Mouse (Mus musculus) hindbrain, embryonic 11.5 days (tissue): ENCODE data around the gene Slc28a1. TPM values are rescaled to one million over a fixed set of nuclear protein-coding genes. Genes with fewer than 3 reads are reported as not detected.

ENCODE experiments used
- ATAC-seq: fragments of 200-750 bp; cut with Nextera tagmentation; 2 replicates; pipeline ENCODE4 v1.8.0; 2017; ENCODE audit warnings: mild to moderate bottlenecking, moderate TSS enrichment, moderate library complexity; ENCODE audit not compliant: low FRiP score
- DNase-seq: peaks from one replicate; pipeline ENCODE4 v3.0.0-alpha.2; 2015; ENCODE audit warnings: low spot score
- H3K27ac ChIP-seq: fragments of 300-500 bp; sonication (generic); 2 replicates; pipeline ENCODE4 v1.5.1; 2014; ENCODE audit warnings: mild to moderate bottlenecking, low read depth, low read length
- H3K27me3 ChIP-seq: fragments of 300-500 bp; sonication (generic); 2 replicates; pipeline ENCODE4 v1.6.1; 2014; ENCODE audit warnings: mild to moderate bottlenecking, low read length, moderate library complexity, mixed read lengths; ENCODE audit not compliant: control insufficient read depth, insufficient read depth
- H3K36me3 ChIP-seq: fragments of 300-500 bp; sonication (generic); 2 replicates; pipeline ENCODE4 v1.6.1; 2014; ENCODE audit warnings: mild to moderate bottlenecking, low read length, moderate library complexity, mixed read lengths; ENCODE audit not compliant: control insufficient read depth, insufficient read depth
- H3K4me1 ChIP-seq: fragments of 300-500 bp; sonication (generic); replicated peaks from 2 replicates; pipeline ENCODE4 v1.6.1; 2014; ENCODE audit warnings: low read length, mixed read lengths; ENCODE audit not compliant: control insufficient read depth, insufficient read depth
- H3K4me2 ChIP-seq: fragments of 300-500 bp; sonication (generic); replicated peaks from 2 replicates; pipeline ENCODE4 v1.6.1; 2014; ENCODE audit warnings: mild to moderate bottlenecking, low read depth, low read length
- H3K4me3 ChIP-seq: fragments of 300-500 bp; sonication (generic); 2 replicates; pipeline ENCODE4 v1.5.1; 2014; ENCODE audit warnings: low read depth, low read length
- H3K9ac ChIP-seq: fragments of 300-500 bp; sonication (generic); 2 replicates; pipeline ENCODE4 v1.6.1; 2014; ENCODE audit warnings: low read depth, low read length
- H3K9me3 ChIP-seq: fragments of 300-500 bp; sonication (generic); 2 replicates; pipeline ENCODE4 v1.6.1; 2016; ENCODE audit warnings: low read length; ENCODE audit not compliant: control insufficient read depth
- WGBS: fragments of 180-500 bp; shearing (Covaris S2); extraction: QIAGEN DNeasy Blood & Tissue Kit; methylation state at CpG from one replicate; pipeline ENCODE4 v1.1.7; 2014; 5-methylcytosine and 5-hydroxymethylcytosine counted together
- polyA plus RNA-seq: library from polyadenylated mRNA; unstranded; fragments of >200 nt; fragmentation: Nextera tagmentation; extraction: Ambion mirVana; gene quantifications from 2 replicates; pipeline ENCODE4 v1.2.1, GENCODE M21; 2014

Gene Slc28a1
- polyA plus RNA-seq, 1 experiment from 2014 or later: not detected

- H3K4me2 ChIP-seq: peak overlapping the region; percentile 66
- H3K27ac ChIP-seq: no peak overlapping the region
- H3K9me3 ChIP-seq: no peaks in the 10 kb centered on the region
- WGBS: 6% methylated on average over 31 of the region's 40 CpGs
- peak overlapping the region; percentile 31; the same call in 1 of the 2 replicates for H3K9ac ChIP-seq
- no peak for ATAC-seq
- H3K4me1 ChIP-seq: peaks cover 11% of the 10 kb centered on the region; the same call in 1 of the 2 replicates
- peak; percentile 51 for DNase-seq
- H3K36me3 ChIP-seq: no peaks in the 10 kb centered on the region
- peak overlapping the region; percentile 36 for H3K4me3 ChIP-seq
- H3K27me3 ChIP-seq: peaks cover 48% of the 10 kb centered on the region
These were observed 99.7 kb downstream of the Slc28a1 start for GRCm38 (mm10) chr7:81214153-81214907.

DNA sequence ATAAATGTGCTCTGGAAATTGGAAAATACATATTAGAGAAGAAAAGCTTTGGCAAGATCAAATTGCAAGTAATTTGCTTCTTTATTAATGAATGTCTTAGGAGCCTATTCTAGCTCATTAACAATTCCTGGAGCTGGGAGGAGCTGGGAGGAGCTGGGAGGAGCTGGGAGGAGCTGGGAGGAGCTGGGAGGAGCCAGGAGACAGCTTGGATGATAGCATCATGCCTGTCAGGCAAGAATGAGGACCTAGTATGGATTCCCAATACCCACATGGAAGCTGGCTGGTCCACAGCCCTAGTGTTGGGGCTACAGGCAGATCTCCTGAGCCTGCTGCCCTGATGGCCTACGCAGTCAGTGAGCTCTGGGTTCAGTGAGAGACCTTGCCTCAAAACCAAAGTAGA, 101.4 kb downstream of the Slc28a1 start:
- peaks cover 43% of the 10 kb centered on the region for H3K27me3 ChIP-seq

GRCm38 (mm10) chr7:81219321-81219720, 104.7 kb downstream of the Slc28a1 start:
- WGBS: 57% methylated on average over 7 of the region's 7 CpGs

More for the DNA sequence above, 101.4 kb downstream of the Slc28a1 start:
- no peak for ATAC-seq
- Histone ChIP-seq H3K9me3 (no peaks in the 10 kb centered on the region), H3K36me3 (no peaks in the 10 kb centered on the region), H3K4me3 (no peak overlapping the region), H3K4me1 (peaks cover 9% of the 10 kb centered on the region; the same call in 1 of the 2 replicates), H3K27ac (no peak overlapping the region), H3K9ac (no peak overlapping the region), H3K4me2 (no peak overlapping the region)
- no peak for DNase-seq
- WGBS: 82% methylated on average over 1 of the region's 1 CpGs

More at GRCm38 (mm10) chr7:81219321-81219720, 104.7 kb downstream of the Slc28a1 start:
- Histone ChIP-seq H3K27me3 (peaks cover 14% of the 10 kb centered on the region), H3K4me1 (no peaks in the 10 kb centered on the region), H3K27ac (no peak overlapping the region), H3K9me3 (no peaks in the 10 kb centered on the region), H3K4me2 (no peak overlapping the region), H3K4me3 (no peak overlapping the region), H3K9ac (no peak overlapping the region), H3K36me3 (no peaks in the 10 kb centered on the region)
- ATAC-seq (no peak), DNase-seq (no peak)

Other genes with a start within 250 kb of the Slc28a1 start
- gene Wdr73, start 213.5 kb upstream of the Slc28a1 start, polyA plus RNA-seq: 38.3 and 41.4 TPM in 2 replicates
- gene Nmb, start 209.7 kb upstream of the Slc28a1 start, polyA plus RNA-seq: 6.7 and 7.0 TPM in 2 replicates
- gene Sec11a, start 167.0 kb upstream of the Slc28a1 start, polyA plus RNA-seq: 212 and 221 TPM in 2 replicates
- gene Zfp592, start 121.1 kb upstream of the Slc28a1 start, polyA plus RNA-seq: 11.4 and 12.2 TPM in 2 replicates
- gene Alpk3, start 57.2 kb upstream of the Slc28a1 start, polyA plus RNA-seq: 0.13 and 0.14 TPM in 2 replicates
- gene Pde8a, start 98.8 kb downstream of the Slc28a1 start, polyA plus RNA-seq: 2.5 and 3.3 TPM in 2 replicates
- gene Rps17, start 230.5 kb downstream of the Slc28a1 start, polyA plus RNA-seq: 1,086 and 1,110 TPM in 2 replicates